Mouse (Mus musculus) liver, postnatal 0 days (tissue): ENCODE results near the gene Hist1h2ab. TPM values are rescaled to one million over a fixed set of nuclear protein-coding genes. Genes with fewer than 3 reads are reported as not detected.
"Not testable (repeated sequence)": the region's sequence is repeated elsewhere in the genome, so short reads cannot be mapped to it uniquely, and the experiment has no call there.

ENCODE experiments used
- ATAC-seq: fragments of 200-750 bp; cut with Nextera tagmentation; 2 replicates; pipeline ENCODE4 v1.8.0; 2017; ENCODE audit warnings: mild to moderate bottlenecking, moderate library complexity
- DNase-seq: peaks from one replicate; pipeline ENCODE4 v3.0.0-alpha.2; 2016
- H3K27ac ChIP-seq: fragments of 300-500 bp; sonication (generic); 2 replicates; pipeline ENCODE4 v1.5.1; 2014; ENCODE audit warnings: antibody characterized with exemption, moderate library complexity, mild to moderate bottlenecking, low read depth
- H3K27me3 ChIP-seq: fragments of 300-500 bp; sonication (generic); 2 replicates; pipeline ENCODE4 v1.6.1; 2014; ENCODE audit warnings: low read length, control low read depth, mixed read lengths; ENCODE audit not compliant: insufficient read depth
- H3K36me3 ChIP-seq: fragments of 300-500 bp; sonication (generic); replicated peaks from 2 replicates; pipeline ENCODE4 v1.6.1; 2014; ENCODE audit warnings: mild to moderate bottlenecking, control low read depth, low read length, moderate library complexity, mixed read lengths; ENCODE audit not compliant: insufficient read depth
- H3K4me1 ChIP-seq: fragments of 300-500 bp; sonication (generic); 2 replicates; pipeline ENCODE4 v1.6.1; 2014; ENCODE audit warnings: antibody characterized with exemption, mild to moderate bottlenecking, control low read depth; ENCODE audit not compliant: insufficient read depth
- H3K4me2 ChIP-seq: fragments of 300-500 bp; sonication (generic); 2 replicates; pipeline ENCODE4 v1.6.1; 2014; ENCODE audit warnings: low read depth, mild to moderate bottlenecking, low read length, moderate library complexity, mixed read lengths
- H3K4me3 ChIP-seq: fragments of 300-500 bp; sonication (generic); 2 replicates; pipeline ENCODE4 v1.5.1; 2014; ENCODE audit warnings: low read depth, low read length
- H3K9ac ChIP-seq: fragments of 300-500 bp; sonication (generic); replicated peaks from 2 replicates; pipeline ENCODE4 v1.6.1; 2014; ENCODE audit warnings: mild to moderate bottlenecking, moderate library complexity
- H3K9me3 ChIP-seq: fragments of 300-500 bp; sonication (generic); 2 replicates; pipeline ENCODE4 v1.6.1; 2016; ENCODE audit warnings: mild to moderate bottlenecking, control low read depth, low read length, mixed read lengths
- CTCF ChIP-seq: sonication (generic); IDR thresholded peaks from 2 replicates; pipeline ENCODE4 v1.5.1; 2016; ENCODE audit warnings: antibody characterized with exemption, low read depth
- EP300 ChIP-seq: IDR thresholded peaks from 2 replicates; pipeline ENCODE4 v1.6.1; 2016; ENCODE audit warnings: antibody characterized with exemption, low read depth, mild to moderate bottlenecking
- WGBS: fragments of 180-500 bp; shearing (Covaris S2); extraction: QIAGEN DNeasy Blood & Tissue Kit; methylation state at CpG from one replicate; pipeline ENCODE4 v1.1.7; 2014; ENCODE audit not compliant: insufficient replicate concordance; 5-methylcytosine and 5-hydroxymethylcytosine counted together
- polyA plus RNA-seq: library from polyadenylated mRNA; unstranded; fragments of >200 nt; fragmentation: Nextera tagmentation; extraction: Ambion mirVana; gene quantifications from 2 replicates; pipeline ENCODE4 v1.2.1, GENCODE M21; 2015

Hist1h2ab gene
- polyA plus RNA-seq, 1 experiment from 2014 or later = 46.5 TPM

GRCm38 (mm10) chr13:23760972-23761864 lies 10.3 kb downstream of the Hist1h2ab start, which contains the start of gene Hist1h4a:
TSS of gene Hist1h4a (minus strand) at chr13:23761230.
- DNase-seq (peak; percentile 99), ATAC-seq (peak; percentile 69)
- peak within 1 kb of the TSS; percentile 75 for H3K9ac ChIP-seq
- H3K4me1 ChIP-seq = peaks cover 24% of the 10 kb centered on the region
- TF ChIP-seq EP300 (peak; percentile 93), CTCF (no peak)
- H3K9me3 ChIP-seq = no peaks in the 10 kb centered on the region
- H3K4me2 ChIP-seq = peak within 1 kb of the TSS; percentile 84
- WGBS = under 1% methylated on average over 62 of the region's 72 CpGs
- no peaks in the 10 kb centered on the region for H3K36me3 ChIP-seq
- H3K27ac ChIP-seq = peak within 1 kb of the TSS; percentile 97
- H3K27me3 ChIP-seq = no peaks in the 10 kb centered on the region
- H3K4me3 ChIP-seq = peak within 1 kb of the TSS; percentile 59

GRCm38 (mm10) chr13:23761871-23762821 lies 11.2 kb downstream of the Hist1h2ab start, which contains the start of gene Hist1h3a:
TSS of gene Hist1h3a (minus strand) at chr13:23762386.
- peak; percentile 72 for DNase-seq
- not testable (repeated sequence) for H3K27me3 ChIP-seq, H3K36me3 ChIP-seq, H3K9me3 ChIP-seq
- peak within 1 kb of the TSS; percentile 59 for H3K4me3 ChIP-seq
- peak within 1 kb of the TSS; percentile 79 for H3K9ac ChIP-seq
- H3K4me1 ChIP-seq = peaks cover 24% of the 10 kb centered on the region
- TF ChIP-seq EP300 = peak; percentile 72
- ATAC-seq = peak; percentile 48
- peak within 1 kb of the TSS; percentile 97 for H3K27ac ChIP-seq
- under 1% methylated on average over 25 of the region's 52 CpGs for WGBS
- peak within 1 kb of the TSS; percentile 84 for H3K4me2 ChIP-seq

GRCm38 (mm10) chr13:23763242-23763585 lies 12.3 kb downstream of the Hist1h2ab start:
- H3K27me3 ChIP-seq = no peaks in the 10 kb centered on the region
- H3K4me1 ChIP-seq = peaks cover 24% of the 10 kb centered on the region
- H3K4me2 ChIP-seq = peak overlapping the region; percentile 84
- H3K4me3 ChIP-seq = peak overlapping the region; percentile 59
- 1% methylated on average over 10 of the region's 10 CpGs for WGBS
- no peak for DNase-seq
- no peaks in the 10 kb centered on the region for H3K36me3 ChIP-seq
- no peaks in the 10 kb centered on the region for H3K9me3 ChIP-seq
- peak overlapping the region; percentile 97 for H3K27ac ChIP-seq
- TF ChIP-seq EP300 (no peak), CTCF (no peak)
- no peak for ATAC-seq
- H3K9ac ChIP-seq = peak overlapping the region; percentile 79

- no peaks in the 10 kb centered on the region for H3K9me3 ChIP-seq
- no peaks in the 10 kb centered on the region for H3K36me3 ChIP-seq
- peak within 1 kb of the TSS; percentile 97 for H3K27ac ChIP-seq
- peak; percentile 94 for DNase-seq
- TF ChIP-seq EP300 (peak; percentile 68), CTCF (no peak)
- H3K4me2 ChIP-seq = peak within 1 kb of the TSS; percentile 84
- H3K27me3 ChIP-seq = no peaks in the 10 kb centered on the region
- peak; percentile 34 for ATAC-seq
- WGBS = 3% methylated on average over 34 of the region's 34 CpGs
- peak within 1 kb of the TSS; percentile 79 for H3K9ac ChIP-seq
- peak within 1 kb of the TSS; percentile 59 for H3K4me3 ChIP-seq
- peaks cover 24% of the 10 kb centered on the region for H3K4me1 ChIP-seq
Observed at GRCm38 (mm10) chr13:23763586-23764323, 12.8 kb downstream of the Hist1h2ab start, which contains the start of gene Hist1h1a. TSS of gene Hist1h1a (plus strand) at chr13:23763666.

- peak; percentile 45 for DNase-seq
- no peak for ATAC-seq
- H3K27me3 ChIP-seq = no peaks in the 10 kb centered on the region
Observed at GRCm38 (mm10) chr13:23764324-23765171, 13.6 kb downstream of the Hist1h2ab start.

More at GRCm38 (mm10) chr13:23764324-23765171, 13.6 kb downstream of the Hist1h2ab start:
- Histone ChIP-seq H3K9me3 (no peaks in the 10 kb centered on the region), H3K9ac (peak overlapping the region; percentile 79), H3K4me2 (peak overlapping the region; percentile 84), H3K4me1 (peaks cover 20% of the 10 kb centered on the region), H3K36me3 (no peaks in the 10 kb centered on the region), H3K4me3 (peak overlapping the region; percentile 59), H3K27ac (peak overlapping the region; percentile 97)
- WGBS = 31% methylated on average over 12 of the region's 12 CpGs
- TF ChIP-seq CTCF (no peak), EP300 (peak; percentile 55)
